Mouse (Mus musculus) CH12.LX (cell line): ENCODE results near the gene Cenpm.

ENCODE experiments used
- ELF1 ChIP-seq: IDR thresholded peaks from 2 replicates; pipeline ENCODE4 v1.6.1; 2014; ENCODE audit warnings: low read depth, mild to moderate bottlenecking, inconsistent platforms, low read length, improper control_type of control experiment
- GABPA ChIP-seq: IDR thresholded peaks from 2 replicates; pipeline ENCODE4 v1.6.1; 2012; ENCODE audit warnings: low read depth, low read length, improper control_type of control experiment, inconsistent platforms; ENCODE audit not compliant: insufficient replicate concordance
- JUN ChIP-seq: IDR thresholded peaks from 2 replicates; pipeline ENCODE4 v1.6.1; 2011; ENCODE audit warnings: low read depth, mild to moderate bottlenecking, low read length, improper control_type of control experiment, moderate library complexity; ENCODE audit not compliant: insufficient read depth
- MAZ ChIP-seq: IDR thresholded peaks from 2 replicates; pipeline ENCODE4 v1.6.1; 2012; ENCODE audit warnings: low read depth, mild to moderate bottlenecking, inconsistent platforms, low read length, improper control_type of control experiment, moderate library complexity
- POLR2A ChIP-seq: IDR thresholded peaks from 2 replicates; pipeline ENCODE4 v1.6.1; 2011; ENCODE audit warnings: low read depth, mild to moderate bottlenecking, improper control_type of control experiment, low read length
- RAD21 ChIP-seq: IDR thresholded peaks from 2 replicates; pipeline ENCODE4 v1.6.1; 2011; ENCODE audit warnings: low read depth, mild to moderate bottlenecking, low read length, improper control_type of control experiment, moderate library complexity
- TBP ChIP-seq: conservative IDR thresholded peaks from 2 replicates; pipeline ENCODE4 v1.6.1; 2011; ENCODE audit warnings: low read depth, low read length, improper control_type of control experiment
- ZC3H11A ChIP-seq: IDR thresholded peaks from 2 replicates; pipeline ENCODE4 v1.6.1; 2012; ENCODE audit warnings: low read depth, mild to moderate bottlenecking, inconsistent platforms, low read length, improper control_type of control experiment
- ZKSCAN1 ChIP-seq: IDR thresholded peaks from 2 replicates; pipeline ENCODE4 v1.6.1; 2012; ENCODE audit warnings: low read depth, inconsistent platforms, low read length, improper control_type of control experiment, borderline replicate concordance

- TF ChIP-seq ZKSCAN1 (no peak), POLR2A (no peak), RAD21 (no peak), MAZ (no peak), GABPA (no peak), JUN (no peak), ELF1 (no peak), ZC3H11A (no peak), TBP (no peak)
These were observed 27.7 kb upstream of the Cenpm start for GRCm38 (mm10) chr15:82272295-82272694.
